Mouse (Mus musculus) neural tube, embryonic 14.5 days (tissue): ENCODE data around the gene Peak1. TPM values are rescaled to one million over a fixed set of nuclear protein-coding genes. Genes with fewer than 3 reads are reported as not detected.
"Not testable (repeated sequence)": the region's sequence is repeated elsewhere in the genome, so short reads cannot be mapped to it uniquely, and the experiment has no call there.

ENCODE experiments used
- ATAC-seq: fragments of 200-750 bp; cut with Nextera tagmentation; 2 replicates; pipeline ENCODE4 v1.8.0; 2017; ENCODE audit warnings: low read depth, mild to moderate bottlenecking, moderate TSS enrichment, moderate library complexity
- H3K27ac ChIP-seq: fragments of 300-500 bp; sonication (generic); 2 replicates; pipeline ENCODE4 v1.5.1; 2014; ENCODE audit warnings: low read depth, mild to moderate bottlenecking, control low read depth, low read length, moderate library complexity, mixed read lengths
- H3K27me3 ChIP-seq: fragments of 300-500 bp; sonication (generic); 2 replicates; pipeline ENCODE4 v1.6.1; 2014; ENCODE audit warnings: low read length; ENCODE audit not compliant: control insufficient read depth, insufficient read depth
- H3K36me3 ChIP-seq: fragments of 300-500 bp; sonication (generic); 2 replicates; pipeline ENCODE4 v1.6.1; 2014; ENCODE audit warnings: low read length, mixed read lengths; ENCODE audit not compliant: control insufficient read depth, insufficient read depth
- H3K4me1 ChIP-seq: fragments of 300-500 bp; sonication (generic); 2 replicates; pipeline ENCODE4 v1.6.1; 2014; ENCODE audit warnings: low read length; ENCODE audit not compliant: control insufficient read depth, insufficient read depth
- H3K4me2 ChIP-seq: fragments of 300-500 bp; sonication (generic); 2 replicates; pipeline ENCODE4 v1.6.1; 2014; ENCODE audit warnings: mild to moderate bottlenecking, low read depth, low read length, control low read depth
- H3K4me3 ChIP-seq: fragments of 300-500 bp; sonication (generic); 2 replicates; pipeline ENCODE4 v1.5.1; 2014; ENCODE audit warnings: low read depth, low read length, control low read depth, mixed read lengths
- H3K9ac ChIP-seq: fragments of 300-500 bp; sonication (generic); replicated peaks from 2 replicates; pipeline ENCODE4 v1.6.1; 2014; ENCODE audit warnings: low read depth, mild to moderate bottlenecking, control low read depth, low read length, mixed read lengths
- H3K9me3 ChIP-seq: fragments of 300-500 bp; sonication (generic); 2 replicates; pipeline ENCODE4 v1.6.1; 2016; ENCODE audit warnings: low read length; ENCODE audit not compliant: control insufficient read depth
- WGBS: fragments of 180-500 bp; shearing (Covaris S2); extraction: QIAGEN DNeasy Blood & Tissue Kit; methylation state at CpG from one replicate; pipeline ENCODE4 v1.1.7; 2014; 5-methylcytosine and 5-hydroxymethylcytosine counted together
- polyA plus RNA-seq: library from polyadenylated mRNA; unstranded; fragments of >200 nt; fragmentation: Nextera tagmentation; extraction: Ambion mirVana; gene quantifications from 2 replicates; pipeline ENCODE4 v1.2.1, GENCODE M21; 2014

Gene Peak1
- polyA plus RNA-seq, 1 experiment from 2014 or later = 9.0 TPM

DNA sequence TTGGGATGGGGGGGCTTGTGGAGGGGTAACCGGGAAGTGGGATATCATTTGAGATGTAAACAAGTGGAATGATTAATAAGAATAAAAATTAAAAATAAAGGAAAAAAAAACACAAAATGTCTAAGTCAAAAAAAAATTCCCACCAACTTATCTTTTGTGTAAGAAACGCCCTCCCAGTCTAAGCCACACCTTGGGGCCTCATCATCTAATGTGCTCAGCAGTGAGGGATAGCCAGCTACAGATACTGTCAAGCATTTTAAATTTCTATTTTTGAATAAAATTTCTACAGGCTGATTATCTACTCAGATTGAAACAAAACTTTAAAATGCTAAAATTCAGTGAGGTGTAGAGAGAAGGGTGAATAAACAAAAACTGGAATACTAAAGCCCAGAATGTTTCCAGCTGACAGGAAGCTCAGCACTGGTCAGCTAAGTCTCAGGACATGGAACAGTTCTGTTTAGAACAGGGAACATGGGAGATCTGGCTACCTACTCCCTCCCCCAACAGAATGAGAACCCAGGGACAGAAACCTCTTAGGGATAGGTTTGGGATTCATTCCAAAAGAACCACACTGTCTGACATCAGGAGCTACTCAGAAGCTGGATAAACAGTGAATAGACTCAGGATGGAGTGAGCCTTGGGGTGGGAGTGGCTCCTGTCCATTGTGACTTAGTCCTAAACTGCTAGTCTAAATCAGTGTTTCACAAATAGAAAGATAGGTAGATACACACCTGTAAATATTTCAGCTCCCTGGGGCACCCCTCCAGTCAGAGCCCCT lies 35.4 kb upstream of the Peak1 start:
- H3K27ac ChIP-seq = no peak overlapping the region
- H3K4me3 ChIP-seq = no peak overlapping the region
- no peak for ATAC-seq
- no peak overlapping the region for H3K4me2 ChIP-seq
- no peaks in the 10 kb centered on the region for H3K9me3 ChIP-seq
- WGBS = 94% methylated on average over 2 of the region's 2 CpGs
- no peak overlapping the region for H3K9ac ChIP-seq
- no peaks in the 10 kb centered on the region for H3K36me3 ChIP-seq
- H3K27me3 ChIP-seq = no peaks in the 10 kb centered on the region
- no peaks in the 10 kb centered on the region for H3K4me1 ChIP-seq

GRCm38 (mm10) chr9:56451570-56451969 lies 33.7 kb upstream of the Peak1 start:
- Histone ChIP-seq H3K27me3 (no peaks in the 10 kb centered on the region), H3K36me3 (no peaks in the 10 kb centered on the region), H3K9ac (no peak overlapping the region), H3K4me3 (no peak overlapping the region), H3K4me1 (no peaks in the 10 kb centered on the region), H3K27ac (no peak overlapping the region), H3K9me3 (no peaks in the 10 kb centered on the region), H3K4me2 (no peak overlapping the region)
- WGBS = 84% methylated on average over 6 of the region's 6 CpGs
- ATAC-seq = no peak

DNA sequence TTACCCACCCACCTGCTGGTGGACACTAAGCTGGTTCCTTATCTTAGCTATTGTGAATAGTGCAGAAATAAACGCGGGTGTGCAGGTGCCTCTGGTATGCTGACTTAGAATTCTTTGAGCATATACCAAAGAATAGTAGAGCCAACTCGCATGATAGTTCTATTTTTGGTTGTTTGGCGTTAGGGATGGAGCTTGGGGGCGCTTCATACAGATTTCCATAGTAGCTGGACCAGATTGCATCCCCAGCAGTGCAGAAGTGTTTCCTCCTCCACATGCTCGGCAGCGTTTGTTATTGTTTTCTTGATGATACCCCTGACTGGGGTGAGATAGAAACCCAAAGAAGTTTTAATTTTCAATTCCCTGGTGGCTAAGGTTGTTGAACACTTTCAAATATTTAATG lies 21.8 kb upstream of the Peak1 start:
- Histone ChIP-seq H3K4me3 (no peak overlapping the region), H3K9me3 (no peaks in the 10 kb centered on the region), H3K9ac (no peak overlapping the region), H3K36me3 (no peaks in the 10 kb centered on the region), H3K27me3 (no peaks in the 10 kb centered on the region), H3K4me1 (no peaks in the 10 kb centered on the region), H3K27ac (no peak overlapping the region), H3K4me2 (no peak overlapping the region)
- no peak for ATAC-seq
- WGBS = 73% methylated on average over 7 of the region's 7 CpGs

GRCm38 (mm10) chr9:56437300-56437892 lies 19.5 kb upstream of the Peak1 start:
- not testable (repeated sequence) for H3K36me3 ChIP-seq, ATAC-seq, H3K27me3 ChIP-seq, H3K4me1 ChIP-seq, H3K4me2 ChIP-seq, H3K9ac ChIP-seq, H3K27ac ChIP-seq, H3K9me3 ChIP-seq, H3K4me3 ChIP-seq
- 90% methylated on average over 25 of the region's 29 CpGs for WGBS

GRCm38 (mm10) chr9:56435821-56436526 lies 18.1 kb upstream of the Peak1 start:
- no peak overlapping the region for H3K4me3 ChIP-seq
- no peaks in the 10 kb centered on the region for H3K27me3 ChIP-seq
- no peak for ATAC-seq
- no peaks in the 10 kb centered on the region for H3K36me3 ChIP-seq
- H3K4me2 ChIP-seq = no peak overlapping the region
- no peaks in the 10 kb centered on the region for H3K9me3 ChIP-seq
- 73% methylated on average over 5 of the region's 5 CpGs for WGBS
- no peak overlapping the region for H3K27ac ChIP-seq
- no peak overlapping the region for H3K9ac ChIP-seq
- no peaks in the 10 kb centered on the region for H3K4me1 ChIP-seq

- WGBS = 86% methylated on average over 4 of the region's 4 CpGs
- ATAC-seq = no peak
- H3K36me3 ChIP-seq = no peaks in the 10 kb centered on the region
- no peak overlapping the region for H3K27ac ChIP-seq
- H3K9me3 ChIP-seq = no peaks in the 10 kb centered on the region
- H3K27me3 ChIP-seq = no peaks in the 10 kb centered on the region
- no peak overlapping the region for H3K4me2 ChIP-seq
- no peak overlapping the region for H3K4me3 ChIP-seq
- H3K9ac ChIP-seq = no peak overlapping the region
- peaks cover 15% of the 10 kb centered on the region; the same call in 1 of the 2 replicates for H3K4me1 ChIP-seq
Observed at GRCm38 (mm10) chr9:56424861-56425260, 7.0 kb upstream of the Peak1 start.

DNA sequence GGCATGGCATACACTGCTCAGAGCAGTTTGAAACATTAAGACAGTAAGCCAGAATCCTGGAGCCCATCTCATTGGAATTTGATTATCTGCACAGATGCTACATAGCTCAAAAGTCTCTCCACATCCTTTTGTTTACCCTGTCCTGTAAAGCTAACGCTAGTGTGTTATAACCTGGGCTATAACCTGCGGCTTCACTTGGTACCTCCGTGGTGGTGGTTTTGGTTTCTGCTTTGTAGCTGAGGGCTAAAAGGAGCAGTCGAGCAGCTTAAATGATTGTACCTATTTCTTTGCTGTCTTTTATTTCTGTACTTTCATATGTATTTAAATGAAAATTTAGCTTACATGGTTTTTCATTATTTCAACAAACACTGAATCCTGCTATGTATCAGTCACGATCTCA lies 4.1 kb upstream of the Peak1 start:
- no peak overlapping the region for H3K4me3 ChIP-seq
- H3K27me3 ChIP-seq = no peaks in the 10 kb centered on the region
- H3K27ac ChIP-seq = no peak overlapping the region
- H3K4me2 ChIP-seq = no peak overlapping the region
- no peak overlapping the region for H3K9ac ChIP-seq
- H3K9me3 ChIP-seq = no peaks in the 10 kb centered on the region
- H3K4me1 ChIP-seq = peaks cover 21% of the 10 kb centered on the region
- ATAC-seq = no peak
- H3K36me3 ChIP-seq = no peaks in the 10 kb centered on the region
- WGBS = 80% methylated on average over 5 of the region's 5 CpGs

DNA sequence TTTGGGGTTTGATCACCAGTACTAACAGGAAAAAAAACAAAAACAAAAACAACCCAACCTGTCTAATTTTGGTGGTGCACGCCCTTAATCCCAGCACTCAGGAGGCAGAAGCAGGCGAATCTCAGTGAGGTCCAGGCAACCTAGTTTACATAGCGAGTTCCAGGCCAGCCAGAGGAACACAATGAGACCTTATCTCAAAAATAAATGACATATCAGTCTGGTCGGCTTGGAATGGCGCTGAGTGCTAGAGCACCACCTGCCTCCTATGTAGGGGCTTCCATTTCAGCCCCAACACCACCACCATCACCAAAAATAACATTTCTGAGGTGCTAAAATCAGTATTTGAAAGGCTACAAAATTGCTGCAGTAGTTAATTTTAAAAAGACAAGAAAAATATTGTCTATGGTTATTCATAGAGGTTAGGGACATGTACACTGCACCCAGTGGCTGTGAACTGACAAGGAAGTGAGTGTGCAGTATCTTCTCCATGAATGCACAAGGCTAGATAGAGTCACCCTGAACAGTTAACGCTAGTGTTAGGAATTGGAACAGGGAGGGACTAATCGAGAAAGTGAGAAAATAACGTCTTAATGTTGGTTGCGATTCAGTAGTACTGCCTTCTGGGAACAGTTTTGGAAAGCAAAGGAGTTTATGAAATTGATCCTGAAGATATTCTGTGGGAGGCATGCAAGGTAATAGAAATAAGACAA lies 3.2 kb upstream of the Peak1 start:
- H3K27ac ChIP-seq = no peak overlapping the region
- peaks cover 21% of the 10 kb centered on the region for H3K4me1 ChIP-seq
- H3K27me3 ChIP-seq = no peaks in the 10 kb centered on the region
- H3K4me2 ChIP-seq = no peak overlapping the region
- H3K36me3 ChIP-seq = no peaks in the 10 kb centered on the region
- H3K9me3 ChIP-seq = no peaks in the 10 kb centered on the region
- no peak for ATAC-seq
- WGBS = 85% methylated on average over 9 of the region's 9 CpGs
- H3K9ac ChIP-seq = no peak overlapping the region
- no peak overlapping the region for H3K4me3 ChIP-seq
